Mouse (Mus musculus): ENCODE data around the gene Mesd. TPM values are rescaled to one million over a fixed set of nuclear protein-coding genes. Genes with fewer than 3 reads are reported as not detected.

Gene Mesd
- polyA plus RNA-seq, 3 experiments from 2014 or later = 29.1 to 53.3 (median 49.6) TPM

GRCm38 (mm10) chr7:83914566-83914965 lies 30.3 kb downstream of the Mesd start:
- ATAC-seq = peak; percentile 43

- no peak for ATAC-seq
These were observed 36.0 kb downstream of the Mesd start for GRCm38 (mm10) chr7:83920241-83920640.

DNA sequence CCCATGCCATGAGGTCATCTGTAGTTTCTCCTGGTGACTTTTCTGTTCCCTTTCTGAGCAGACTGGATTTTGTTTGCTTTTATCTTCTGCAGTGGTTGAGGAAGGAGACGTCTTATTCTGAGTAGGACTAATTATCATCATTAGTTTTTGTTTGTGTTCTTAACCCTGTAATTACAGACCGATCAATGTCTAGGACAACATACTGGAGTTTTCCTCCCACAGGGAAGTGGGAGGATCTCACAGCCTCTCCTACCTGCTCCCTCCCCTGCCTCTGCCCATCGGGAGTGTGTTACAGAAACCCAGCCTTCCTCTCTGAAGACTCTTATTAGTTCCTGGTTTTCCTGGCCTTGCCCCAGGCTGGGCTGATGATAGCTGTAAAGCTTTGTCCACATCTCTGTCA lies 37.4 kb downstream of the Mesd start:
- no peak for ATAC-seq

DNA sequence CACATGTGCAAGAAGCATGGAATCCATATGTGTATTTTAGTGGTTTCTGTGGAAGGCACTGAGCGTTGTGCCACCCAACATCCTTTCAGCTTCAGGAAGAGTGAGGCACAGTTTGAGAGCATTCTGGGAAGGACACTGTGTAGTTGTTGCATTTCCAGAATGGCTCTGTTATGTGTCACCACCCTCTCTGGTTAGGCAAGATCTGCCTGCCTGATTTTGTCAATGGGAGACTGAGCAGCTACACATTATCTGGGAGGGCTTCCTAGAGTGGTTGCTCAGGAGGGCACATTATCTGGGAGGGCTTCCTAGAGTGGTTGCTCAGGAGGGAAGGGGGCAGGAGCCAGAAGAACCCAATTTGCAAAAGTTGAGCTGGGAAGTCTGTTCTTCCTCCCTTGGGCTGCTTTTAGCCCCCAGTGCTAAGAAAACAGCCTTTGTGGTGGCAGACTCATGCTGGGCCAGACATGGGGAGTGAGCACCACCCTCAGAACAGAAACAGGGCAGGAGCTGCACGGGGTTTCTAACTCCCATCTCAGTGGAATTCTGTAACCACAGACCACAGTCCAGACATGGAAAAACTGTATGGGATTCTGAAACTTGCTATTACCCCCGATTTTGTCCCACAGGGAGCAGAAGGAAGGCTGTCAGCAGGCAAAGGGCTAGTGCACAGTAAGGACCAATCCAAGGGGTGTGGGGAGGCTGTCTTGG lies 54.9 kb downstream of the Mesd start:
- ATAC-seq = no peak

DNA sequence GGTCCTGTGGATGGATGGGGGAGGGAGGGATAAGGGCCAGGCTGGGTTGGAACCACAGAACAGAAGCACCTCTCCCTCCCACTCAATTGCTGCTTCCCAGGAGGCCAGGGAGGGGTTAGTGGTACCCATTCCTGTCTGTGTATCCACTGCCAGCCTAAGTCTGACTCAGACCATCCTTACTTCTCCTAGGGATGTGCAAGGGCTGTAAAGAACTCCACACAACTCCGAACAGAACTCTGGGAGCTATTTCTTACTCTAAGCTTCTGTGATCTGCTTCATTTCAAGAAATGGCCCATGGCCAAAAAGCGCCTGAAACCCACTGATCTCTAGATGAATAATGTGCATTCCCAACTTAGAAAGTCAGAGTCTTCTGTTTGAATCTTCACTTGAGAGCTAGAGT lies 55.9 kb downstream of the Mesd start:
- ATAC-seq = no peak

GRCm38 (mm10) chr7:83941701-83942101 lies 57.4 kb downstream of the Mesd start:
- ATAC-seq = no peak

GRCm38 (mm10) chr7:83948743-83949142 lies 64.5 kb downstream of the Mesd start:
- no peak for ATAC-seq

DNA sequence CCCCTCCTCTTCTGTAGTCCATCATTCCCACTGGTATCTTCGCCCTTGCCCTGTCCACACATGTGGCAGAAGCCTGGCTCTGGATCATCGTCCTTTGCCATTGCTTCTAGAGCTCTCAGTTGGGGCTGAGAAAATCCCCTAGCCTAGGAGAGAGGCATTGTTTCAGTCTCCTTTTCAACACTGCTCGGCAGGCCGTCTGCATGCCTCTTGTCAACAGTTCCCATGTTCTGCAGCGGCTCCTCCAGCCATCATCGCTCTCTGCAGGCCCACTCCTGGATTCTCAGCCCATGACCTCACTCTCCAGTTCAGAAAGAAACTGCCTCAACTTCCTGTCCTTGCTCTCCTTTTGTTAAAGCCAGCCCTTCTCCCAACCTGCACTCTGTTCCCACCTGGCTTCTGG lies 65.4 kb downstream of the Mesd start:
- ATAC-seq = no peak

Other genes with a start within 250 kb of the Mesd start
- gene Il16, start 138.7 kb upstream of the Mesd start, polyA plus RNA-seq (2017; shearing (Covaris generic)) = 100 to 1,000 TPM; 206 to 386 (median 321) TPM
- not detected for gene Cfap161, start 89.6 kb upstream of the Mesd start, polyA plus RNA-seq (2017; shearing (Covaris generic))
- 1 to 10 TPM in 1 of 3 experiments, under 1 TPM in 2; 0.71 to 1.1 (median 0.86) TPM for gene Tlnrd1, start 161 bp upstream of the Mesd start, polyA plus RNA-seq (2017; shearing (Covaris generic))
- under 1 TPM in 1 of 3 experiments, not detected in 2; 0.20 TPM for gene Cemip, start 202.0 kb downstream of the Mesd start, polyA plus RNA-seq (2017; shearing (Covaris generic))

All from inflammation-experienced regulatory T-cells, adult 6 months (primary cell).